Mouse (Mus musculus): Measurements from ENCODE around the gene Gm47995.
"Not testable (repeated sequence)": the region's sequence is repeated elsewhere in the genome, so short reads cannot be mapped to it uniquely, and the experiment has no call there.

Gene Gm47995

DNA sequence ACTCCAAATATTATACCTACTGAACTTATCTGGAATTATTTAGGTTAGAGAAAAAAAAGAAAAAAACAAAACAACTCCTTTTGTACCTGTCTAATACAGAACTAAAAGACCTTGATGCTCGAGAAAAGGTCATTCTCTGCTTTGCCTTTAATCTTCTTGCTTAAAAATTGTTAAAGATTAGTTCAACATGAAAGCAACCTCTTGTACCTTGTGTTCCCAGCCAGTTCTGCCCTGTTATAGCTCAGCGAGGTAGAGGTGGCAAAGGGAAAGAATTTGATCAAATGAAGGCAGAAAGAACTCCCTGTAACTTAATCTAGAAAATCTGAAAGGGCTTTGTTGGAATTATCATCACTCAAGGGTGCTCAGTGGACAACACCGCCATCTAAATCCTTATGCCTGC, 12.1 kb upstream of the Gm47995 start:
- DNase-seq (ENCODE audit: extremely low read depth, low read depth, low spot score), result not testable (repeated sequence)

- DNase-seq (ENCODE audit: extremely low read depth, low read depth, low spot score), result not testable (repeated sequence)
Measured at GRCm38 (mm10) chr1:151186879-151187424, 11.3 kb upstream of the Gm47995 start.

DNA sequence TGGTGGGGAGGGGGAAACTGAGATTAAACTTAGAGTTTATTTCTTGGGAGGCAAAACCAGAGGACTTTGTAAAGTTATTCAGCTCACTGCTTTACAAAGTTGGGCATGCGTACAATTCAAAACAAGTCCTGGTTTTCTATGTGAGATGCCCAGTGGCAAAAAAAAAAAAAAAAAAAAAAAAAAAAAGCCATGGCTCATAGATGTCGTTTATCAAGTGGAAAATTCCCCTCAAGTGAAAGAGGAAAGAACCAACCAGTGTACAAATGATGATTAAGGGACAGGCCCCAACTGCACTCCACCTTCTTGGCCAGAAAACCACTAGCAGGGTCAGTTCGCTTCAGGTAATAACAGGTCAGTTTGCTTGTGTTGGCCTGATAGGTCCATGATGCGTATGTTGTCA, 9.8 kb upstream of the Gm47995 start:
- DNase-seq (ENCODE audit: extremely low read depth, low read depth, low spot score), result no peak

DNA sequence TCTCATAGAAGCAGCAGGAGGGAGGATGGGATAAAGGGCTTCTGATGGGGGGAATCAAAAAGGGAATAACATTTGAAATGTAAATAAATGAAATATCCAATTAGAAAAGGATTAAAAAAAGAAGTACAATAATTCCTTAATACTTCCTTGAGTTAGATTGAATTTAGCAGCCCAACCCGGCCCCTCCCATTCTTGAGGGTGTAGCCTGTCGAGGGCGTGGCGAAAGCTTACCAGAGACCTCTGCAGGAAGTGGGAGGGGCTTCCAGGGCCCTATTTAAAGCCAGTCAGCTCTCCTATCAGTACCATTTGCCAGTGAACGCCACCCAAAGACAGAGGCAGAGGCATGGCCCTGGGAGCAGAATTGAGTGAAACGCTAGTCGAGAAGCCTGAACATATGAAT, 6.2 kb upstream of the Gm47995 start, which contains the start of gene Gm8947:
Gene Gm8947 (plus strand): TSS at position 302 of the 400 bp plus-strand sequence.
- DNase-seq (ENCODE audit: extremely low read depth, low read depth, low spot score), result not testable (repeated sequence)

- not testable (repeated sequence) for DNase-seq (ENCODE audit: extremely low read depth, low read depth, low spot score)
Measured at GRCm38 (mm10) chr1:151192739-151193138, 5.5 kb upstream of the Gm47995 start.

DNA sequence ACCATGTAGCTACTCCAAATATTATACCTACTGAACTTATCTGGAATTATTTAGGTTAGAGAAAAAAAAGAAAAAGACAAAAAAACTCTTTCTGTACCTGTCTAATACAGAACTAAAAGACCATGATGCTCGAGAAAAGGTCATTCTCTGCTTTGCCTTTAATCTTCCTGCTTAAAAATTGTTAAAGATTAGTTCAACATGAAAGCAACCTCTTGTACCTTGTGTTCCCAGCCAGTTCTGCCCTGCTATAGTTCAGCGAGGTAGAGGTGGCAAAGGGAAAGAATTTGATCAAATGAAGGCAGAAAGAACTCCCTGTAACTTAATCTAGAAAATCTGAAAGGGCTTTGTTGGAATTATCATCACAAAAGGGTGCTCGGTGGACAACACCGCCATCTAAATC, 2.3 kb upstream of the Gm47995 start:
- DNase-seq (ENCODE audit: extremely low read depth, low read depth, low spot score), result not testable (repeated sequence)

DNA sequence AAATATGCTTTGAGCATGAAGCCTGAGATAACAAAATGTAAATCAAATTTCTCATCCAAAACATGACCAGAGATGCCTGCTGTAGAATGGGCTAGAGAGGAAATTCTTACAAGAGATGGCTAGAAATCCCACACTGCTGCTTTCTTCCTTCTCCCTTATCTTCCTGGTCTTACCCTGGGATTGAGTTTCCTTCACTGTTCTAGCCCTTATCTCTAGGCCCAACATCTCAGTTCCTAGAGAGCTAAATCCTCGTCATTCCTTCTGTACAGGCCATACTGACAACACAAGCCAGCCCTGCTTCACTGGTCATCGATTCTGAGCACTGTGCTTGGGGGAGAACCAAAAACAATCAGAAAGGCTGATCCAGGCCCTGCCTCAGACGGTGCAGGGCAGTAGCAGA, 1.6 kb upstream of the Gm47995 start:
- DNase-seq (ENCODE audit: extremely low read depth, low read depth, low spot score), result not testable (repeated sequence)

GRCm38 (mm10) chr1:151200620-151201019, 2.4 kb downstream of the Gm47995 start:
- DNase-seq (ENCODE audit: extremely low read depth, low read depth, low spot score), result not testable (repeated sequence)

DNA sequence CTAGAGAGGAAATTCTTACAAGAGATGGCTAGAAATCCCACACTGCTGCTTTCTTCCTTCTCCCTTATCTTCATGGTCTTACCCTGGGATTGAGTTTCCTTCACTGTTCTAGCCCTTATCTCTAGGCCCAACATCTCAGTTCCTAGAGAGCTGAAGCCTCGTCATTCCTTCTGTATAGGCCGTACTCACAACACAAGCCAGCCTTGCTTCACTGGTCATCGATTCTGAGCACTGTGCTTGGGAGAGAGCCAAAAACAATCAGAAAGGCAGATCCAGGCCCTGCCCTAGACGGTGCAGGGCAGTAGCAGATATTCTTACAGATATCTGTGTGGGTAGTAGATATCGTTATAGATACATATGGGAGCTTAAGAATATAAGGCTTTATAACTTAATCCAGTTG, 4.5 kb downstream of the Gm47995 start:
- not testable (repeated sequence) for DNase-seq (ENCODE audit: extremely low read depth, low read depth, low spot score)

DNA sequence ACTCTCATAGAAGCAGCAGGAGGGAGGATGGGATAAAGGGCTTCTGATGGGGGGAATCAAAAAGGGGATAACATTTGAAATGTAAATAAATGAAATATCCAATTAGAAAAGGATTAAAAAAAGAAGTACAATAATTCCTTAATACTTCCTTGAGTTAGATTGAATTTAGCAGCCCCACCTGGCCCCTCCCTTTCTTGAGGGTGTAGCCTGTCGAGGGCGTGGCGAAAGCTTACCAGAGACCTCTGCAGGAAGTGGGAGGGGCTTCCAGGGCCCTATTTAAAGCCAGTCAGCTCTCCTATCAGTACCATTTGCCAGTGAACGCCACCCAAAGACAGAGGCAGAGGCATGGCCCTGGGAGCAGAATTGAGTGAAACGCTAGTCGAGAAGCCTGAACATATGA, 5.6 kb downstream of the Gm47995 start, which contains the start of gene 3110040M04Rik:
Gene 3110040M04Rik (plus strand): TSS at position 304 of the 400 bp plus-strand sequence.
- not testable (repeated sequence) for DNase-seq (ENCODE audit: extremely low read depth, low read depth, low spot score)

GRCm38 (mm10) chr1:151208493-151208892, 10.2 kb downstream of the Gm47995 start:
- DNase-seq (ENCODE audit: extremely low read depth, low read depth, low spot score), result not testable (repeated sequence)

- DNase-seq (ENCODE audit: extremely low read depth, low read depth, low spot score), result not testable (repeated sequence)
Measured at GRCm38 (mm10) chr1:151208944-151209343, 10.7 kb downstream of the Gm47995 start.

DNA sequence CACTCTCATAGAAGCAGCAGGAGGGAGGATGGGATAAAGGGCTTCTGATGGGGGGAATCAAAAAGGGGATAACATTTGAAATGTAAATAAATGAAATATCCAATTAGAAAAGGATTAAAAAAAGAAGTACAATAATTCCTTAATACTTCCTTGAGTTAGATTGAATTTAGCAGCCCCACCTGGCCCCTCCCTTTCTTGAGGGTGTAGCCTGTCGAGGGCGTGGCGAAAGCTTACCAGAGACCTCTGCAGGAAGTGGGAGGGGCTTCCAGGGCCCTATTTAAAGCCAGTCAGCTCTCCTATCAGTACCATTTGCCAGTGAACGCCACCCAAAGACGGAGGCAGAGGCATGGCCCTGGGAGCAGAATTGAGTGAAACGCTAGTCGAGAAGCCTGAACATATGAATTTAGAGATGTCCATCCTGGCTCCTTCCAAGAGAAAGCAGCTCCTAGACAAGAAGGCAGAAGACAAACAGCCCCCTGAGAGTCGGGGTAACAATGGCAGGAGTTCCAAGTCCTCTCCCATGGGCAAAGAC, 11.6 kb downstream of the Gm47995 start, which contains the start of gene Gm47996:
Gene Gm47996 (plus strand): TSS at position 308 of the 532 bp plus-strand sequence.
- not testable (repeated sequence) for DNase-seq (ENCODE audit: extremely low read depth, low read depth, low spot score)

- not testable (repeated sequence) for DNase-seq (ENCODE audit: extremely low read depth, low read depth, low spot score)
Measured at GRCm38 (mm10) chr1:151211666-151212065, 13.4 kb downstream of the Gm47995 start.

DNA sequence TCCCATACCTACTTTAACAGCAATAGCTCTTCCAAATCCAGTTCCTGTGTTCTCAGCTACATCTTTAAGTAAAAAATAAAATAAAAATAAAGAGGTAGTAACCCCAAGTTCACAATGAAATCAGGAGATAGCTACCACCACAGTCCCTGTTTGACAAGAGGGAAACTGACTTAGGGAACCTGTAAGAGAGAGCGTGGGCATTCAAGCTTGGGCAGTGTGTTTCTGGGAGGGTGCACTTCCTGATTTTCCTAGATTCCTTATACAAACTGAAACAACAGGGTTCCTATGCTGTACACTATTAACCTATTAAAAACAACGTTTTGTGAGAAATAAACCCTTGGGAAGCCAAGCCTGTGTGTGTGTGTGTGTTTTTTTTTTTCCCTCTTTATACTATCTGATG, 16.6 kb downstream of the Gm47995 start:
- no peak for DNase-seq (ENCODE audit: extremely low read depth, low read depth, low spot score)

GRCm38 (mm10) chr1:151215985-151216384, 17.7 kb downstream of the Gm47995 start:
- DNase-seq (ENCODE audit: extremely low read depth, low read depth, low spot score), result no peak

DNA sequence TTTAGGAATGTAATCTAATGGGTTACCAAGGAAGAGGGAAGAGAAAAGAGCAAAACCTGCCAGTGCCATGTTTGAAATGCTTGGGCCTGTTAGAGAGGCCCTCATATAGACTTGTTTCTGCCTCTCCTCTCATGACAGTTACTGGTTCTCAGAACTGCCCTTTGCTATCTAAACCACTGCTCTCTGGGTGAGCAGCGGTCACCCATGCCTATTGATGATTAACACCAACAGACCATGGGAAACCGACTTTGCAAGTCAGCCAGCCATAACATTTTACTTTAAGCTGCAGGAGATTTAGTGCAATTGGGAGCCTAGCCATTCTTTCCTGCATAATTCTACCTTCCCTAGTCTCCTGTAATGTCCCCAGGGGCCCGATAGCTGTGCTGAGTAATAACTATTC, 18.2 kb downstream of the Gm47995 start:
- no peak for DNase-seq (ENCODE audit: extremely low read depth, low read depth, low spot score)

- no peak for DNase-seq (ENCODE audit: extremely low read depth, low read depth, low spot score)
Measured at GRCm38 (mm10) chr1:151219045-151219444, 20.8 kb downstream of the Gm47995 start.

DNA sequence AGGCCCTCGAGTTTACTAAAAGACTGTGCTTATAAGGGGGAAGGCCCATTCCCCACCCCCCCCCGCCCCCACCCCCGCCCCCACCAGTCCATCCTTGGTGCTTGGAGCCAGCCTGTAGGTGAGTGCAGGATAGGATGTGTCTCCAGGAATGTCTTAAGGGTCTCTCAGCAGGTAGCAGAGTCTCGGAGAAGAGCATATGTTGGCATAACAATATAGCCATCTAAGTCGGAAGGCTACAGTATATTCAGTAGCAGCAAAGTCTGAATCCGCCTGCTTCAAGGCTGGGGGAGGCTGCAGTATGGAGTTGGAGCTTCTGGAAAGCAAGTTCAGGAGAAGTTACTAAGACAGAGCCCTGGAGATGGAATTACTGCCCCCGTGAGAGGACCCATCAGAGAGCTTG, 21.9 kb downstream of the Gm47995 start:
- no peak for DNase-seq (ENCODE audit: extremely low read depth, low read depth, low spot score)

- DNase-seq (ENCODE audit: extremely low read depth, low read depth, low spot score), result no peak
Measured at GRCm38 (mm10) chr1:151222561-151223267, 24.5 kb downstream of the Gm47995 start.

- DNase-seq (ENCODE audit: extremely low read depth, low read depth, low spot score), result no peak
Measured at GRCm38 (mm10) chr1:151223377-151223776, 25.1 kb downstream of the Gm47995 start.

- no peak for DNase-seq (ENCODE audit: extremely low read depth, low read depth, low spot score)
Measured at GRCm38 (mm10) chr1:151224536-151224935, 26.3 kb downstream of the Gm47995 start.
